Mouse (Mus musculus): ENCODE measurements at regions not wholly inside any gene's neighbourhood (a gene's known extent, or its start where the extent isn't known, plus 50 kb on each side); places are given as distances from the start of the nearest gene placed in this dataset.

DNA sequence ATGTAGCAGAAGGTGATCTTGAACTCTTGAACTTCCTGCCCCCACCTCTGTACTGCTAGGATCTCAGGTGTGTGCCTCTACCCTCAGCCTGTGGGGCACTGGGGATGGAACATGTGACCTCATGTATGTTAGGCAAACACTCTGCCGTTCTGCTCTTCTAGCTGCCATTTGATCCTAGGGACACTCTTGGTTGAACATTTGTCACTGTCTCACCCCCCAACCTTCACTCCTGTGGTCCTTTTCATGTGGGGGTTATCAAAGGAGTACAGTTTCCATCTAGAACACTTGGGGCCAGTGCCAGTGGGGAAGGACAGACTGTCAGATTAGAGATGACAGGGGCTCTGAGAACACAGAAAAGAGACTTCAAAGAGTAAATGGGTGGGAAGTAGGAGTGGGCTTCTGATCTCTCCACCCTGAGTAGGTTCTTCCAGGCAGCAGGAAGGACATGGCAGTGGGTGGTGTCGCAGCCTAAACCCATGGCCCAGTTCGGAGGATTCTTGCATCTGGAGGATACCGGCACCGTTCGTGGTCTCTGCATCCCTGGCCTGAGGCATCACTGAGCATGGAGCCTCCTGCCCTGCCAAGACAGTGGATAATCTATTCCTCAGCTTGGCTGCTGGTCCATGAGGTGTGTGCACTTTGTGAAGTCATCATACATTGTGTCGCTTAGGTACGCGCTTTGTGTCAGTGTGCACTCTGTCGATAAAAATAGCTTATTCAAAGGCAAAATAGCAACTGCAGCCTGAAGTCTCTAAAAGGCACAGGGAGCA, 132.7 kb upstream of the Ctnnb1 start:
- Histone ChIP-seq H3K27ac (ENCODE audit: control insufficient read depth, low read depth, low read length) (no peak overlapping the region), H3K4me1 (ENCODE audit: control insufficient read depth in 1 of 2, insufficient read depth in 2 of 2, low read length in 2 of 2) (no peaks in the 10 kb centered on the region), H3K36me3 (ENCODE audit: control insufficient read depth in 1 of 2, insufficient read depth in 2 of 2, low read length in 2 of 2) (no peaks in the 10 kb centered on the region), H3K79me2 (ENCODE audit: control insufficient read depth, insufficient read depth, low read length, poor library complexity) (no peaks in the 10 kb centered on the region), H3K4me3 (ENCODE audit: control insufficient read depth in 1 of 2, insufficient read depth in 1 of 2, low read depth in 2 of 2, low read length in 2 of 2) (no peak overlapping the region), H3K27me3 (ENCODE audit: control insufficient read depth in 1 of 2, insufficient read depth in 2 of 2, low read length in 2 of 2) (no peaks in the 10 kb centered on the region), H3K9ac (ENCODE audit: control insufficient read depth, low read depth, low read length, poor library complexity, severe bottlenecking) (no peak overlapping the region), H3K9me3 (replicated peaks; ENCODE audit: insufficient read depth, low read length) (no peaks in the 10 kb centered on the region)
- DNase-seq (ENCODE audit: low read depth, low spot score), result no peak
- TF ChIP-seq SIN3A (IDR thresholded peaks at IDR 0.05; ENCODE audit: low read length) (no peak), KAT2A (conservative IDR thresholded peaks at IDR 0.05; ENCODE audit: low read depth, low read length) (no peak), TCF12 (IDR thresholded peaks at IDR 0.05; ENCODE audit: low read depth, low read length) (no peak), ZNF384 (IDR thresholded peaks at IDR 0.05; ENCODE audit: low read depth, low read length) (no peak), ETS1 (IDR thresholded peaks at IDR 0.05; ENCODE audit: low read depth, low read length) (no peak), CHD1 (IDR thresholded peaks at IDR 0.05; ENCODE audit: low read depth, low read length) (no peak)

DNA sequence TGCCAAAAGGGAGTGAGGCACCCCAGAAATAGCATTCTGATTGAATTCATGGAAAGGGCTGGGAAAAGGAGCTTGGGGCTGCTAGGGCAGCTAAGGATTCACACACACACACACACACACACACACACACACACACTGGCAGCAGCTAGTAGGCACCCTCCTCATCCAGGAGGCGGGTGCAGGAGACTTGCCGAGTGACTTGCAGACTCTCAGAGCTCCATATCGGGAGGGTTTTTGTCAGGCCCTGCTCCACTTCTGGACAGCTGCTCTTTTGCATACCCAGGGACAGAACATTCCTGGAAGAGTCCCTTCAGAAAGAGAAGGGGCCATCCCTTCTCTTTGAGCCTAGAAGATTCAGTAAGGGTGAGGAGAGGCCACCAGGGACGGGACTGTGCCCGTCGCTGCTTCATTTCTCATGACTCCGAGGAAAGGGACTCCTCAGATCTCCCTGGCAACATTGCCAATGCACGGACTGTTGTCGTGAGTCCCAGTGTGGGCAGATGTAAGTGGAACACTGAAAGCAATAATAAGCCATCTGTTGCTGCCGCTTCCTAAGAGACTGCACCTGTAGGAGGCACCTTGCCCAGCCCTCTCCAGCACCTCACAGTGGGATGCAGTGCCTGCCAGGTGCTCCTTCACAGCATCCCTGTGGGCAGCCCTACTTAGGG, 130.9 kb upstream of the Ctnnb1 start:
- no peak for TF ChIP-seq MEF2A (IDR thresholded peaks at IDR 0.05; ENCODE audit: extremely low read depth, insufficient replicate concordance, low read depth, low read length, poor library complexity, severe bottlenecking)
- no peak overlapping the region for H3K4me3 ChIP-seq (ENCODE audit: control insufficient read depth in 1 of 2, insufficient read depth in 1 of 2, low read depth in 2 of 2, low read length in 2 of 2)

DNA sequence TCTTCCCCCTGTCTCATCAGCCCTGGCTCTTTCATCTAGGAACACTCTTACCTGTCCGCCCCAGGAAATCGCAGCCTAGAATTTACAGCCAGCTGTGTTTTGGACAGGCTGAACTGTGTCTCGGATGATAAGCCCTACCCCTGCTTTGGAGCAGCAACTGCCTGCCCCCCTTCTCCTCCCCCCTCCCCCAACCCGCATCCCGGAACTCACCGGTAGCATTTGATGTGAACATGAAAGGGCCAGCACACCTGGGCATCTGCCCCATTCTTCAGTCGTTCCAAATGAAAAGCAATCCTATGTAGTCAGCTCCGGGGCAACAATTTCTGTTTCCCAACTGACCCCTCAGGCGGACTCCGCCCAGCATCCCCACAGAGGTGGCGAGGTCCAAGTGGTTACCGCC, 130.1 kb upstream of the Ctnnb1 start:
- TF ChIP-seq USF1 (IDR thresholded peaks at IDR 0.05; ENCODE audit: low read depth, low read length), result no peak
- no peak for DNase-seq (ENCODE audit: low read depth, low spot score)

More for the DNA sequence above, 130.9 kb upstream of the Ctnnb1 start:
- H3K36me3 ChIP-seq (ENCODE audit: control insufficient read depth in 1 of 2, insufficient read depth in 2 of 2, low read length in 2 of 2), result no peaks in the 10 kb centered on the region
- H3K27me3 ChIP-seq (ENCODE audit: control insufficient read depth in 1 of 2, insufficient read depth in 2 of 2, low read length in 2 of 2), result no peaks in the 10 kb centered on the region
- no peaks in the 10 kb centered on the region for H3K4me1 ChIP-seq (ENCODE audit: control insufficient read depth in 1 of 2, insufficient read depth in 2 of 2, low read length in 2 of 2)
- H3K9ac ChIP-seq (ENCODE audit: control insufficient read depth, low read depth, low read length, poor library complexity, severe bottlenecking), result no peak overlapping the region
- H3K27ac ChIP-seq (ENCODE audit: control insufficient read depth, low read depth, low read length), result no peak overlapping the region
- DNase-seq (ENCODE audit: low read depth, low spot score), result no peak
- H3K79me2 ChIP-seq (ENCODE audit: control insufficient read depth, insufficient read depth, low read length, poor library complexity), result no peaks in the 10 kb centered on the region
- H3K9me3 ChIP-seq (replicated peaks; ENCODE audit: insufficient read depth, low read length), result no peaks in the 10 kb centered on the region

More for the DNA sequence above, 130.1 kb upstream of the Ctnnb1 start:
- Histone ChIP-seq H3K9ac (ENCODE audit: control insufficient read depth, low read depth, low read length, poor library complexity, severe bottlenecking) (no peak overlapping the region), H3K9me3 (replicated peaks; ENCODE audit: insufficient read depth, low read length) (no peaks in the 10 kb centered on the region), H3K27ac (ENCODE audit: control insufficient read depth, low read depth, low read length) (no peak overlapping the region), H3K4me3 (ENCODE audit: control insufficient read depth in 1 of 2, insufficient read depth in 1 of 2, low read depth in 2 of 2, low read length in 2 of 2) (no peak overlapping the region), H3K4me1 (ENCODE audit: control insufficient read depth in 1 of 2, insufficient read depth in 2 of 2, low read length in 2 of 2) (no peaks in the 10 kb centered on the region), H3K36me3 (ENCODE audit: control insufficient read depth in 1 of 2, insufficient read depth in 2 of 2, low read length in 2 of 2) (no peaks in the 10 kb centered on the region), H3K79me2 (ENCODE audit: control insufficient read depth, insufficient read depth, low read length, poor library complexity) (no peaks in the 10 kb centered on the region), H3K27me3 (ENCODE audit: control insufficient read depth in 1 of 2, insufficient read depth in 2 of 2, low read length in 2 of 2) (no peaks in the 10 kb centered on the region)
